Comparison of ENCODE assay signal across 7 mouse cellular contexts in genomic region chr3:17793646-17794250, GRCm38 (mm10).
DNase-seq lines count a peak whose midpoint lies in the region; ATAC-seq lines count a peak whose summit lies in the region.

No protein-coding gene starts in this region.

- under 1% methylated on average over 24 of the region's 24 CpGs for WGBS in hindbrain, embryonic 13.5 days
- 0% methylated on average over 24 of the region's 24 CpGs for WGBS in midbrain, embryonic 11.5 days

- H3K27me3 ChIP-seq in hindbrain, embryonic 13.5 days = no peaks in the 10 kb centered on the region
- no peaks in the 10 kb centered on the region for H3K27me3 ChIP-seq in midbrain, embryonic 11.5 days (ENCODE audit: control insufficient read depth, insufficient read depth, low read length)

- peak; percentile 70 for ATAC-seq in hindbrain, embryonic 13.5 days (ENCODE audit: low FRiP score)
- peak; percentile 81 for ATAC-seq in midbrain, embryonic 11.5 days (ENCODE audit: low FRiP score)
- ATAC-seq in inflammation-experienced regulatory T-cells, adult 6 months = no peak
- ATAC-seq in erythroblast, adult 5-6 weeks (replicated peaks; ENCODE audit: low FRiP score, poor library complexity, severe bottlenecking) = no peak

- H3K4me3 ChIP-seq in hindbrain, embryonic 13.5 days = peak overlapping the region; percentile 90
- peak overlapping the region; percentile 79 for H3K4me3 ChIP-seq in midbrain, embryonic 11.5 days (ENCODE audit: low read depth, low read length)

- H3K9me3 ChIP-seq in hindbrain, embryonic 13.5 days = no peaks in the 10 kb centered on the region
- no peaks in the 10 kb centered on the region for H3K9me3 ChIP-seq in midbrain, embryonic 11.5 days (ENCODE audit: control insufficient read depth, low read length)

- peaks cover 15% of the 10 kb centered on the region; the same call in 1 of the 2 replicates for H3K36me3 ChIP-seq in hindbrain, embryonic 13.5 days
- H3K36me3 ChIP-seq in midbrain, embryonic 11.5 days (ENCODE audit: control insufficient read depth, insufficient read depth, low read length) = peaks cover 12% of the 10 kb centered on the region

- peak overlapping the region; percentile 89 for H3K4me2 ChIP-seq in hindbrain, embryonic 13.5 days
- H3K4me2 ChIP-seq in midbrain, embryonic 11.5 days = peak overlapping the region; percentile 76

- peak; percentile 68 for DNase-seq in cerebellum, adult 11-12 months
- DNase-seq in embryo, embryonic 10 days (ENCODE audit: low spot score) = peak; percentile 85
- peak; percentile 97 for DNase-seq in midbrain, embryonic 11.5 days (ENCODE audit: low spot score, missing footprints)
- DNase-seq in urinary bladder, adult 18-20 months (ENCODE audit: low spot score in 2 of 2) = no peak

- H3K27ac ChIP-seq in hindbrain, embryonic 13.5 days = peak overlapping the region; percentile 100
- peak overlapping the region; percentile 99 for H3K27ac ChIP-seq in midbrain, embryonic 11.5 days (ENCODE audit: low read depth, low read length)

- H3K9ac ChIP-seq in hindbrain, embryonic 13.5 days = peak overlapping the region; percentile 100
- H3K9ac ChIP-seq in midbrain, embryonic 11.5 days (ENCODE audit: low read length) = peak overlapping the region; percentile 98

- peaks cover 6% of the 10 kb centered on the region for H3K4me1 ChIP-seq in hindbrain, embryonic 13.5 days (replicated peaks)
- H3K4me1 ChIP-seq in midbrain, embryonic 11.5 days (ENCODE audit: control insufficient read depth, insufficient read depth, low read length) = peaks cover 13% of the 10 kb centered on the region

Comparison
In these comparisons a context has a peak if more than half of its experiments do, and no peak if none do; other contexts are left out.
1. DNase-seq: peak in cerebellum, adult 11-12 months (single experiment), embryo, embryonic 10 days (single experiment) and midbrain, embryonic 11.5 days (single experiment); none in urinary bladder, adult 18-20 months (0 of 2).
2. ATAC-seq: peak in hindbrain, embryonic 13.5 days (single experiment) and midbrain, embryonic 11.5 days (single experiment); none in inflammation-experienced regulatory T-cells, adult 6 months (single experiment) and erythroblast, adult 5-6 weeks (single experiment).